Mouse (Mus musculus) natural killer cell, adult 2 months (primary cell): Measurements from ENCODE around the gene Arhgap23.
A peak's percentile ranks its signal among the peaks of the same experiment; 100 is the strongest.

Source experiments
- DNase-seq, 2 experiments: peaks; one replicate each; pipeline ENCODE4 v3.0.0; 2022; ENCODE audit warnings: low spot score in 2 of 2

The Arhgap23 gene

GRCm38 (mm10) chr11:97415330-97415711 is at the start of gene Arhgap23:
Gene Arhgap23, plus strand, starts transcription at chr11:97415533.
- DNase-seq = no peak

DNA sequence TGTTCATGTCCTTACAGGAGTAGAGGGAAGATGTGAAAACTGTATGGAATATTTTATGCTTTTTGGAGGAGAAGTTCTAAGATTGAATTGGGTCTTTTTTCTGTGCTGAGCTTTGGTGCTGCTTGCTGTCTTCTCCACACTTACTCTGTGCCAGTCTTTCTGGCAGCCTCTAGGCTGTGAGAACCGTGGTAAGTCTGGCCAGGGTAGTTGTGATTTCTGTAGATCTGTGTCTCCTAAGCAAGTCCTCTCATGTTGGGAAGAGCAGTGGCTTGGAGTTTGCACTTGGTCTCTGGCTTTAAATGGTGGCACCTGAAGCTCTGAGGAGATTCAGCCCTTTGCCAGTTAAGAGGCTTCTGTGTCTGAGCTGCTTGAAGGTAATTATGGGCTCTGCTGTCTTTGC is 49.8 kb upstream of the Arhgap23 start:
- DNase-seq = no peak

DNA sequence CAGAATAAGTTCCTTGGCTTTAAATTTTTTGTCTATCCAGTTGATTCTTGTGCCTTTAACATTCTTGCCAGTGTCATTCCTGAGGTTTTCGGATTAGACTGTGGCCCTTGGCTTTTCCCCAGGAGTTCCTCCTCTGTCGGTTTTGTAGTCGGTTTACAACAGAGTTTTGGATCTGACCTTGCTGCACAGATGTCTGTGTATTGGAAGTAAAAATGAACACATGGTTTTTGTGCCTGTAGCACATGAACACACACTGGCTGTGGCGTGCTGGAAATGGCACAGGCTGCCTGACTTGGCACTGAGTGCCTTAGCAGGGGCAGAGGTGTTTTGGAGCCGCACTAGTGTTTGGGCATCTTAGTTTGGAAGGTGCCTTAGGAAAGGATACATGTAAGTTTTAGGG is 46.8 kb upstream of the Arhgap23 start:
- DNase-seq = no peak

DNA sequence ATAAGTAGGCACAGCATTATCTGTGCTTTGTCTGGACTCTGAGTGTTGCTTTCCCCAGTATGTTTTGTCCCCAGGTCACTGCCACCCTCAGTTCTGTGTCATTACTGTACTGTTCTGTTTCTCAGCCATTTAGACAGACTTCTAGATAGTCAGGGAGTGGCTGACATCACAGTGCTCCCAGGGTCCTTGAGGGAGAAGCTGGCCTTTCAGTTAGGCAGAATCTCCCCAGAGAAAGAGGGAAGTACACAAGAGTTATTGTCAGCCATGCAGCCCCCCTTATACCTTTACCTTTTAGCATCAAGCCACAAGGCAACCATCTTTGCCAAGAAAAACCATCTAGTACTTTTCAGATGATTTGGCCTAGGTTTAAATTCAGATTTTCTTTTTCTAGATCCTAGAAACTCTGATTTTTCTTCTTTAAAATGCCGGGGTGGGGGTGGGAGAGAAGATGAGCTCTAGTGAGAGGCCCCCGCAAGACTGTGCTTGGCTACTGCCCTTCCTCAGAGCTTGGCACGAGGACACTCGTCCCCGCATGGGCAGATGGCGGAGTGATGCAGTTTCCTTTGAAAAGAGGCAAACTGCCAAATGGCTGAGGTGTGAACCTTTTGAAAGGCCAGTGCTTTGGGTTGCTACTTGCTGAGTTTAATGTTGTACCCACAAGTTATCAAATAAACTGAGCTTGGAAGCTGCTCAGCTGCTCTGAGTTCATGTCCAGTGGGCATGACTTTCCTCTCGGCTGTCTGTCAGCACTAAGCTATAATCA is 44.8 kb upstream of the Arhgap23 start:
- peak in 1 of 2 experiments; percentile 23 for DNase-seq

- no peak for DNase-seq
Observed at GRCm38 (mm10) chr11:97372159-97372864, 43.0 kb upstream of the Arhgap23 start.

DNA sequence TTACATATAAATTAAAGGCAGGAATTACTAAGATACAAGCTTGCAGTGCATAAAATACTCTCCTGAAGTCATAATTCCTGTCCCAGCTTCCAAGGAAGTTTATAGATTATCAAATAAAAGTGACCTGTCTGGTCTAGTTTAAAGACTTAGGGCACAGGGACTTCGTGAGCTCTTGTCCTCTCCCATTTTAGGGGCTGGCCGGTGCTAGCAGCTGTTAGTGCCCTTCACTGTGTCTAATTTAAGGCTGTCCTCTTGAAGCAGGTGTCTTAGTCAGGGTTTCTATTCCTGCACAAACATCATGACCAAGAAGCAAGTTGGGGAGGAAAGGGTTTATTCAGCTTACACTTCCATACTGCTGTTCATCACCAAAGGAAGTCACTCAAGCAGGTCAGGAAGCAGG is 41.9 kb upstream of the Arhgap23 start:
- no peak for DNase-seq

- no peak for DNase-seq
Observed at GRCm38 (mm10) chr11:97380036-97380435, 35.3 kb upstream of the Arhgap23 start.

DNA sequence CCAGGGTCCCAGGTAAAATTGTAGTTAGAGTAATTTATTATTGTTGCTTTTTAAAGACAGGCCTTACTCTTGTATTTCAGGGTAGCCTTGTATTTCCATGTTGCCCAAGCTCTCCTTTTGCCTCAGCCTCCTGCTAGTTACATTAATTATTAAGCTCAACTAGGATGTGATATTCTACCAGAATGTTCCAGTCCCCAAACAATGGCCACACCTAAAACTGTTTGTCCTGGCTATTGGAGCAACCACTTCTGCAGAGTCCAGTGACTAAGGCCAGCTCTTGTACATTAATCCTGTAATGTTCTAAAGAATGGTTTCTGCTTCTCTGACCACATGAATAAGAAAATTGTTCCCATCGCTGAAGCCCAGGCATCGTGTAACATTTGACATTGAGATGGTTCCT is 32.3 kb upstream of the Arhgap23 start:
- DNase-seq = no peak

- no peak for DNase-seq
Observed at GRCm38 (mm10) chr11:97383764-97384163, 31.6 kb upstream of the Arhgap23 start.

GRCm38 (mm10) chr11:97387811-97388210 is 27.5 kb upstream of the Arhgap23 start:
- no peak for DNase-seq

- no peak for DNase-seq
Observed at GRCm38 (mm10) chr11:97389127-97389526, 26.2 kb upstream of the Arhgap23 start.

GRCm38 (mm10) chr11:97393658-97394057 is 21.7 kb upstream of the Arhgap23 start:
- no peak for DNase-seq

GRCm38 (mm10) chr11:97394146-97394545 is 21.2 kb upstream of the Arhgap23 start:
- DNase-seq = no peak

DNA sequence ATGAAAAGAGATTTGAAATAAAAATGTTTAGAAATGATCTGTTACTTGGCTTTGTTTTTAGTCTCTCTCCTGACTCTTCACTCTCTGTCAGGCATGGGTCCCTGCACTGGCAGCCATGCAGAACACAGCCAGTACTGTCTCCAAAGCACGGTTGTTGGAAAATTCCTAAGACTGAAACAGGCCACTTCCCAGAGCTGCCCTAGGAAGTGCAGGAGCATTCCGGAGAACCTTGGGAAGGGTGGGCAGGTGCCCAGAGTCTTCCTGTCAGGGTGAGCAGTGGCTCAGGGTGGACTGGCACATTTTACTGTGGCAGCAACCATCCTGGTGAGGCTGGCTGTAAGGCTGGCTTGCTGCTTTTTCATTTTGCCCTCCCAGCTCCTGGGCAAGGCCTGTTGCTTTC is 16.8 kb upstream of the Arhgap23 start:
- no peak for DNase-seq

- peak; percentile 63 to 77 for DNase-seq
Observed at GRCm38 (mm10) chr11:97399958-97400710, 15.2 kb upstream of the Arhgap23 start.

DNA sequence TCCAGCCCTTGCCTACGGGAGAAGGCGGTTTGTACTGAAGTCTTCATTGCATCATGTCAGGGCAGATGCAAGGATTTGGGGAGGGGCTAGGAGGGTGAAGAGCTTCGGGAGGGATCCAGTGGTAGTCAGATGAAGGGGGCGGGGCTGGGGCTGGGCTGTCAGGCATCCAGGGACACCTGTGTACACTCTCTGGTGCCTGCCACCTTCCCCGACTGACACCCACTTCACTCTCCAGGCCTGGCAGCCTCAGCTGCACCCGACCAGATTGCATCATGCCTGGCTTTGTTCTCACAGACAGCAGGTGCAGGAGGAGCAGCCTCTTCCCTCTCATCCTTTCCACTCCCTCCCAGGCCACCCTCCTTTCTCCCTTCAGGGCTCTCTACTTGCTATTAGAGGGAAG is 14.3 kb upstream of the Arhgap23 start:
- DNase-seq = no peak

DNA sequence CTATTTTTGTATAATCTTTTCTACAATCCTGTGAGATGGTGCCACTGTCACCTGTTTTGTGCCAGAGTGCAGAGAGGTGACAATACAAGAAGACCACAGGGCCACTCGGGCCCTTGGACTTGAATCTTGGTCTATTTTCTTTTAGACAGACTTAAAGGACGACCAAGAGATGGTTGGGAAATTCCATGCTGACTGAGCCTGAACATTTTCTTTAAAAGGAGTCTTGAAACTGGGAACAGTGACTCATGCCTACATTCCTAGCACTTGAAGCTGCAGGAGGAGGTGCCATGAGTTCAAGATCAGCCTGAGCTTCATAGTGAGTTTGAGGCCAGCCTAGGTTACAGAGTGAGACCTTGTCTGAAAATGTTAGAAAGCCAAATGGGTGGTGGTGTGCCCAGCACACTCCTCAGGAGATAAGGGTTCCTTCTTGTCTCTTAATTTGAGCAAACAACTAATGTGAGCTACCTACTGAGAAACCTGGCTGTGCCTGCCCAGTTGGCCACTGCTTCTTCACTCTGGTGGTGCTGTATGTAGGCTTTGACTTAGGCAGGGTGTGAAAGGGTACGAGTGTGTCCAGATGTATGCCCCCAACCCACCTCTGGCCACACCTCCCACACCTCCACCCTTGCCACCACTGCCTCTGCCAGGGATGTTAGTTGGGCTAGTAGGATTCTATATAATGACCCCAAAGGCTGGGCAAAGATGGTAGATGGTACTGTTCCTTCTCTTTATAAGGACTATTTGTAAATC is 13.5 kb upstream of the Arhgap23 start:
- no peak for DNase-seq

- no peak for DNase-seq
Observed at GRCm38 (mm10) chr11:97402746-97403145, 12.6 kb upstream of the Arhgap23 start.

GRCm38 (mm10) chr11:97403614-97404183 is 11.6 kb upstream of the Arhgap23 start:
- no peak for DNase-seq

- DNase-seq = peak in 1 of 2 experiments; percentile 35
Observed at GRCm38 (mm10) chr11:97404184-97404760, 11.1 kb upstream of the Arhgap23 start.

- DNase-seq = no peak
Observed at GRCm38 (mm10) chr11:97404761-97405190, 10.6 kb upstream of the Arhgap23 start.
